Mouse (Mus musculus) liver, adult 2 months (tissue): ENCODE data around the gene Gpd2.

Experiments used
- CTCF ChIP-seq: fragments of 200-500 bp; IDR thresholded peaks from 2 replicates; pipeline ENCODE4 v1.5.1; 2011; ENCODE audit warnings: low read depth, low read length, control low read depth
- POLR2A ChIP-seq: fragments of 200-500 bp; IDR thresholded peaks from 2 replicates; pipeline ENCODE4 v1.6.1; 2011; ENCODE audit warnings: low read length, control low read depth; ENCODE audit not compliant: insufficient read depth; ENCODE audit errors: extremely low read depth

DNA sequence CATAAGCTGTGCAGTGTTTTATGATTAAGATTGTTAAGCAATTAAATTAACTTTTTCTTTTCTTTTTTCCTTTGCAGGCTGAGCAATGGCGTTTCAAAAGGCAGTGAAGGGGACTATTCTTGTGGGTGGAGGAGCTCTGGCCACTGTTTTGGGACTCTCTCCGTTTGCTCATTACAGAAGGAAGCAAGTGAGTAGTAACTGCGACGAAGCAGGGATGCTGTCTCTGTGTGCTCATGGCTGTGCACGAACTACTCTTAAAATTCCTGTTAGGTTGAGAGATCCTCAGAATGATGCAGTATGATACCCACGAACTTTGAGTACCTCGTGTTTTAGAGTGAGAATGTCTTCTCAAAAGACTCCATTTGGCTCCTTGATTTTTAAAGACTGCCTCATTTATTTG, 30.5 kb downstream of the Gpd2 start:
- TF ChIP-seq CTCF (no peak), POLR2A (no peak)
